Comparison of ENCODE assay signal across 9 mouse cellular contexts in genomic region chr5:65823601-65824133, GRCm38 (mm10). TPM values are rescaled to one million over a fixed set of nuclear protein-coding genes. Genes with fewer than 3 reads are reported as not detected.
DNase-seq lines count a peak whose midpoint lies in the region; ATAC-seq and TF ChIP-seq lines count a peak whose summit lies in the region.
"Had no signal": no experiment of that assay in that cellular context is flagged by ENCODE, and none has a peak within 500 bp of the region (broad histone marks: within the 10 kb centered on the region; RNA-seq: fewer than 3 reads in every experiment).

No protein-coding gene starts in this region.

- WGBS in forebrain, embryonic 16.5 days: 73% methylated on average over 5 of the region's 5 CpGs
- 74% methylated on average over 5 of the region's 5 CpGs for WGBS in forebrain, embryonic 15.5 days
- WGBS in kidney, postnatal 0 days: 72% methylated on average over 5 of the region's 5 CpGs

- H3K4me2 ChIP-seq in forebrain, embryonic 16.5 days (ENCODE audit: low read length): no peak overlapping the region
- no peak overlapping the region for H3K4me2 ChIP-seq in forebrain, embryonic 15.5 days (replicated peaks)
- H3K4me2 ChIP-seq in kidney, postnatal 0 days (ENCODE audit: low read length): no peak overlapping the region
- H3K4me2 ChIP-seq: stomach, embryonic 15.5 days had no signal

- peak; percentile 8 for DNase-seq in right cerebral cortex, adult 18-20 months
- DNase-seq in right cerebral cortex, postnatal 14 days: no peak
- peak; percentile 34 for DNase-seq in c-Kit-positive CD71-negative TER-119-negative erythroid progenitor cells, embryonic 14.5 days (ENCODE audit: low read depth)
- peak; percentile 66 for DNase-seq in kidney, postnatal 0 days (ENCODE audit: low spot score)
- DNase-seq in yolk sac, embryonic 10.5 days (ENCODE audit: low spot score): peak; percentile 16

- no peaks in the 10 kb centered on the region for H3K4me1 ChIP-seq in forebrain, embryonic 16.5 days (replicated peaks; ENCODE audit: control insufficient read depth, insufficient read depth, low read length)
- no peaks in the 10 kb centered on the region for H3K4me1 ChIP-seq in forebrain, embryonic 15.5 days
- H3K4me1 ChIP-seq in kidney, postnatal 0 days (replicated peaks; ENCODE audit: insufficient read depth, low read length): no peaks in the 10 kb centered on the region
- H3K4me1 ChIP-seq: stomach, embryonic 15.5 days had no signal

- H3K27me3 ChIP-seq in forebrain, embryonic 16.5 days (replicated peaks; ENCODE audit: control insufficient read depth, insufficient read depth, low read length): no peaks in the 10 kb centered on the region
- no peaks in the 10 kb centered on the region for H3K27me3 ChIP-seq in forebrain, embryonic 15.5 days
- H3K27me3 ChIP-seq in kidney, postnatal 0 days (ENCODE audit: insufficient read depth, low read length): no peaks in the 10 kb centered on the region
- H3K27me3 ChIP-seq: stomach, embryonic 15.5 days had no signal

- no peak overlapping the region for H3K9ac ChIP-seq in forebrain, embryonic 16.5 days (replicated peaks; ENCODE audit: low read depth, low read length)
- H3K9ac ChIP-seq in forebrain, embryonic 15.5 days (replicated peaks): no peak overlapping the region
- no peak overlapping the region for H3K9ac ChIP-seq in kidney, postnatal 0 days (ENCODE audit: low read depth, low read length)
- H3K9ac ChIP-seq: stomach, embryonic 15.5 days had no signal

- peaks cover 19% of the 10 kb centered on the region for H3K36me3 ChIP-seq in forebrain, embryonic 16.5 days (ENCODE audit: control insufficient read depth, insufficient read depth)
- peaks cover 49% of the 10 kb centered on the region for H3K36me3 ChIP-seq in forebrain, embryonic 15.5 days
- peaks cover 37% of the 10 kb centered on the region for H3K36me3 ChIP-seq in kidney, postnatal 0 days (ENCODE audit: insufficient read depth, low read length)

- peak; percentile 28; the same call in 1 of the 2 replicates for ATAC-seq in forebrain, embryonic 16.5 days
- no peak for ATAC-seq in forebrain, embryonic 15.5 days (replicated peaks)
- ATAC-seq in kidney, postnatal 0 days (replicated peaks; ENCODE audit: low FRiP score, low read depth): no peak
- peak; percentile 88 for ATAC-seq in megakaryocyte-erythroid progenitor cell, adult 5-6 weeks (replicated peaks; ENCODE audit: low FRiP score, low TSS enrichment, poor library complexity, severe bottlenecking)

- TF ChIP-seq CTCF in kidney, postnatal 0 days (IDR thresholded peaks at IDR 0.05; ENCODE audit: low read depth): peak; percentile 82

- no peaks in the 10 kb centered on the region for H3K9me3 ChIP-seq in forebrain, embryonic 16.5 days (ENCODE audit: control insufficient read depth, low read length)
- no peaks in the 10 kb centered on the region for H3K9me3 ChIP-seq in forebrain, embryonic 15.5 days
- no peaks in the 10 kb centered on the region for H3K9me3 ChIP-seq in kidney, postnatal 0 days (replicated peaks; ENCODE audit: low read length)
- H3K9me3 ChIP-seq: stomach, embryonic 15.5 days had no signal

- H3K4me3 ChIP-seq in forebrain, embryonic 16.5 days (replicated peaks; ENCODE audit: low read length): no peak overlapping the region
- H3K4me3 ChIP-seq in forebrain, embryonic 15.5 days: no peak overlapping the region
- H3K4me3 ChIP-seq in kidney, postnatal 0 days (replicated peaks; ENCODE audit: low read depth, low read length): no peak overlapping the region
- H3K4me3 ChIP-seq: stomach, embryonic 15.5 days had no signal

- no peak overlapping the region for H3K27ac ChIP-seq in forebrain, embryonic 16.5 days (ENCODE audit: low read length)
- H3K27ac ChIP-seq in forebrain, embryonic 15.5 days (replicated peaks): no peak overlapping the region
- H3K27ac ChIP-seq in kidney, postnatal 0 days: no peak overlapping the region
- H3K27ac ChIP-seq: stomach, embryonic 15.5 days had no signal

RNA-seq across cellular contexts. Expression of gene Rhoh, which starts 37.3 kb away (rescaled TPM):
- 0.30 and 0.31 TPM in 2 replicates for polyA plus RNA-seq in forebrain, embryonic 16.5 days (2015; fragmentation: Nextera tagmentation; extraction: Ambion mirVana)
- polyA plus RNA-seq in forebrain, embryonic 15.5 days (2015; fragmentation: Nextera tagmentation; extraction: Ambion mirVana): 0.36 and 0.38 TPM in 2 replicates
- polyA plus RNA-seq in kidney, postnatal 0 days (2015; fragmentation: Nextera tagmentation; extraction: Ambion mirVana): 0.48 and 0.50 TPM in 2 replicates
- total RNA-seq in megakaryocyte-erythroid progenitor cell, adult 5-6 weeks (2014; fragmentation: Nextera tagmentation): 17.2 and 22.9 TPM in 2 replicates
- 22.0 and 26.8 TPM in 2 replicates for total RNA-seq in megakaryocyte-erythroid progenitor cell, adult 5-6 weeks (2017)

Comparison
In these comparisons a context has a peak if more than half of its experiments do, and no peak if none do; other contexts are left out.
1. ATAC-seq: peak in forebrain, embryonic 16.5 days (single experiment) and megakaryocyte-erythroid progenitor cell, adult 5-6 weeks (single experiment); none in forebrain, embryonic 15.5 days (single experiment) and kidney, postnatal 0 days (single experiment).